10 mouse cellular contexts compared by ENCODE assay signal in genomic region chr19:40411379-40411813, GRCm38 (mm10).
DNase-seq lines count a peak whose midpoint lies in the region; ATAC-seq and TF ChIP-seq lines count a peak whose summit lies in the region.
"Had no signal": no experiment of that assay in that cellular context is flagged by ENCODE, and none has a peak within 500 bp of the region (broad histone marks: within the 10 kb centered on the region; RNA-seq: fewer than 3 reads in every experiment).

No protein-coding gene starts in this region.

- TF ChIP-seq POLR2A in kidney, adult 2 months (IDR thresholded peaks at IDR 0.05; ENCODE audit: low read depth, low read length): no peak

- no peaks in the 10 kb centered on the region for H3K27me3 ChIP-seq in forebrain, embryonic 12.5 days
- no peaks in the 10 kb centered on the region for H3K27me3 ChIP-seq in forebrain, embryonic 11.5 days (ENCODE audit: control insufficient read depth, insufficient read depth, low read length)
- no peaks in the 10 kb centered on the region for H3K27me3 ChIP-seq in kidney, adult 2 months (replicated peaks; ENCODE audit: control insufficient read depth, insufficient read depth, low read length)
- H3K27me3 ChIP-seq in stomach, embryonic 16.5 days (ENCODE audit: control insufficient read depth, insufficient read depth, low read length): no peaks in the 10 kb centered on the region
- H3K27me3 ChIP-seq: liver, embryonic 15.5 days had no signal

- H3K4me2 ChIP-seq in forebrain, embryonic 12.5 days: no peak overlapping the region
- no peak overlapping the region for H3K4me2 ChIP-seq in forebrain, embryonic 11.5 days (ENCODE audit: low read depth, low read length, severe bottlenecking)
- H3K4me2 ChIP-seq in stomach, embryonic 16.5 days (ENCODE audit: low read depth, low read length): no peak overlapping the region
- H3K4me2 ChIP-seq: liver, embryonic 15.5 days had no signal

- DNase-seq in forebrain, embryonic 11.5 days (ENCODE audit: low spot score): no peak
- DNase-seq in kidney, adult 2 months: no peak
- no peak for DNase-seq in kidney, adult 11 months
- DNase-seq in retina, postnatal 1 day: peak; percentile 32
- DNase-seq in retina, embryonic 14.5 days (ENCODE audit: low spot score): no peak
- DNase-seq in urinary bladder, postnatal 25 days (ENCODE audit: low spot score): no peak
- DNase-seq: kidney, adult 8-10 months had no signal

- no peak overlapping the region for H3K9ac ChIP-seq in forebrain, embryonic 12.5 days
- H3K9ac ChIP-seq in forebrain, embryonic 11.5 days (ENCODE audit: low read length): no peak overlapping the region
- no peak overlapping the region for H3K9ac ChIP-seq in stomach, embryonic 16.5 days (ENCODE audit: low read length)
- H3K9ac ChIP-seq: liver, embryonic 15.5 days had no signal

- no peaks in the 10 kb centered on the region for H3K9me3 ChIP-seq in forebrain, embryonic 12.5 days
- H3K9me3 ChIP-seq in forebrain, embryonic 11.5 days (ENCODE audit: control insufficient read depth, low read length): no peaks in the 10 kb centered on the region
- no peaks in the 10 kb centered on the region for H3K9me3 ChIP-seq in stomach, embryonic 16.5 days (replicated peaks; ENCODE audit: control insufficient read depth, low read length)
- H3K9me3 ChIP-seq: liver, embryonic 15.5 days had no signal

- no peaks in the 10 kb centered on the region for H3K36me3 ChIP-seq in forebrain, embryonic 12.5 days (replicated peaks)
- H3K36me3 ChIP-seq in forebrain, embryonic 11.5 days (ENCODE audit: control insufficient read depth, insufficient read depth, low read length): no peaks in the 10 kb centered on the region
- H3K36me3 ChIP-seq in kidney, adult 2 months (ENCODE audit: control insufficient read depth, insufficient read depth, low read length): no peaks in the 10 kb centered on the region
- H3K36me3 ChIP-seq in stomach, embryonic 16.5 days (ENCODE audit: control insufficient read depth, insufficient read depth, low read length): no peaks in the 10 kb centered on the region
- H3K36me3 ChIP-seq: liver, embryonic 15.5 days had no signal

- no peak for ATAC-seq in forebrain, embryonic 12.5 days (ENCODE audit: low FRiP score)
- ATAC-seq in forebrain, embryonic 11.5 days (replicated peaks; ENCODE audit: low FRiP score): no peak
- no peak for ATAC-seq in stomach, embryonic 16.5 days (ENCODE audit: insufficient read depth, low FRiP score)

- peaks cover 13% of the 10 kb centered on the region for H3K4me1 ChIP-seq in forebrain, embryonic 12.5 days
- no peaks in the 10 kb centered on the region; the same call in 1 of the 2 replicates for H3K4me1 ChIP-seq in forebrain, embryonic 11.5 days (replicated peaks; ENCODE audit: control insufficient read depth, insufficient read depth, low read length)
- H3K4me1 ChIP-seq in kidney, adult 2 months (ENCODE audit: control insufficient read depth, insufficient read depth, low read length): peaks cover 36% of the 10 kb centered on the region
- peaks cover 22% of the 10 kb centered on the region for H3K4me1 ChIP-seq in stomach, embryonic 16.5 days (ENCODE audit: control insufficient read depth, insufficient read depth, low read length)

- WGBS in forebrain, embryonic 12.5 days: 46% methylated on average over 6 of the region's 6 CpGs
- 54% methylated on average over 6 of the region's 6 CpGs for WGBS in forebrain, embryonic 11.5 days
- 67% methylated on average over 6 of the region's 6 CpGs for WGBS in kidney, adult 2 months
- WGBS in stomach, embryonic 16.5 days: 46% methylated on average over 6 of the region's 6 CpGs

- H3K4me3 ChIP-seq in forebrain, embryonic 12.5 days (replicated peaks): no peak overlapping the region
- no peak overlapping the region for H3K4me3 ChIP-seq in forebrain, embryonic 11.5 days (ENCODE audit: low read depth, low read length)
- no peak overlapping the region for H3K4me3 ChIP-seq in kidney, adult 2 months (ENCODE audit: insufficient read depth, low read depth, low read length)
- H3K4me3 ChIP-seq in stomach, embryonic 16.5 days (replicated peaks; ENCODE audit: low read length): no peak overlapping the region
- H3K4me3 ChIP-seq: liver, embryonic 15.5 days had no signal

- H3K27ac ChIP-seq in forebrain, embryonic 12.5 days: 0 out of 2 replicates have a peak overlapping the region, but pooled peaks have one; percentile 36
- H3K27ac ChIP-seq in forebrain, embryonic 11.5 days (ENCODE audit: low read depth, low read length): no peak overlapping the region
- 0 out of 2 replicates have a peak overlapping the region, but pooled peaks have one; percentile 18 for H3K27ac ChIP-seq in kidney, adult 2 months (ENCODE audit: insufficient read depth, low read depth, low read length)
- H3K27ac ChIP-seq in stomach, embryonic 16.5 days (ENCODE audit: low read length): peak overlapping the region; percentile 60; the same call in 1 of the 2 replicates
- H3K27ac ChIP-seq: liver, embryonic 15.5 days had no signal

- no peak for TF ChIP-seq CTCF in kidney, adult 2 months (conservative IDR thresholded peaks at IDR 0.05; ENCODE audit: insufficient read depth, insufficient read length, low read depth, low read length)
